Mouse (Mus musculus) liver, adult 2 months (tissue): ENCODE measurements around the gene Kcnmb3. TPM values are rescaled to one million over a fixed set of nuclear protein-coding genes. Genes with fewer than 3 reads are reported as not detected.
A peak's percentile ranks its signal among the peaks of the same experiment; 100 is the strongest.

ENCODE experiments used
- DNase-seq: peaks from one replicate; pipeline ENCODE4 v3.0.0-alpha.2; 2011; ENCODE audit warnings: low read depth, low spot score; ENCODE audit errors: extremely low read depth
- H3K27ac ChIP-seq: fragments of 200-500 bp; replicated peaks from 2 replicates; pipeline ENCODE4 v1.5.1; 2012; ENCODE audit warnings: low read depth, mild to moderate bottlenecking, control low read depth, inconsistent platforms, low read length; ENCODE audit not compliant: insufficient read depth
- H3K27me3 ChIP-seq: fragments of 200-500 bp; 2 replicates; pipeline ENCODE4 v1.6.1; 2012; ENCODE audit warnings: mild to moderate bottlenecking, moderate library complexity, low read length, inconsistent platforms; ENCODE audit not compliant: control insufficient read depth, insufficient read depth
- H3K36me3 ChIP-seq: fragments of 200-500 bp; 2 replicates; pipeline ENCODE4 v1.6.1; 2012; ENCODE audit warnings: low read length, inconsistent platforms; ENCODE audit not compliant: control insufficient read depth, insufficient read depth
- H3K4me1 ChIP-seq: fragments of 200-500 bp; 2 replicates; pipeline ENCODE4 v1.6.1; 2011; ENCODE audit warnings: low read length; ENCODE audit not compliant: control insufficient read depth, insufficient read depth
- H3K4me3 ChIP-seq: fragments of 200-500 bp; 2 replicates; pipeline ENCODE4 v1.5.1; 2011; ENCODE audit warnings: low read depth, mild to moderate bottlenecking, control low read depth, low read length, moderate library complexity; ENCODE audit not compliant: insufficient read depth
- H3K79me2 ChIP-seq: fragments of 200-500 bp; 2 replicates; pipeline ENCODE4 v1.6.1; 2012; ENCODE audit warnings: inconsistent platforms, mild to moderate bottlenecking, low read length, moderate library complexity; ENCODE audit not compliant: control insufficient read depth, insufficient read depth
- H3K9ac ChIP-seq: fragments of 200-500 bp; 2 replicates; pipeline ENCODE4 v1.6.1; 2012; ENCODE audit warnings: low read depth, mild to moderate bottlenecking, control low read depth, inconsistent platforms, low read length
- CTCF ChIP-seq: fragments of 200-500 bp; IDR thresholded peaks from 2 replicates; pipeline ENCODE4 v1.5.1; 2011; ENCODE audit warnings: low read depth, low read length, control low read depth
- POLR2A ChIP-seq: fragments of 200-500 bp; IDR thresholded peaks from 2 replicates; pipeline ENCODE4 v1.6.1; 2011; ENCODE audit warnings: low read length, control low read depth; ENCODE audit not compliant: insufficient read depth; ENCODE audit errors: extremely low read depth
- WGBS: fragments of 180-500 bp; shearing (Covaris S2); methylation state at CpG from one replicate; pipeline ENCODE4 v1.1.7; 2018; 5-methylcytosine and 5-hydroxymethylcytosine counted together
- polyA plus RNA-seq: library from polyadenylated mRNA; depleted of rRNA; stranded (reverse); fragments of >200 nt; gene quantifications from 2 replicates; pipeline ENCODE4 v1.2.3, GENCODE M21; 2012; rRNA removed
- total RNA-seq: library from RNA; depleted of rRNA; stranded (reverse); fragments of >200 nt; gene quantifications from 2 replicates; pipeline ENCODE4 v1.2.3, GENCODE M21; 2014; rRNA removed

Kcnmb3 gene
- total and polyA plus RNA-seq, 2 experiments, result not detected

DNA sequence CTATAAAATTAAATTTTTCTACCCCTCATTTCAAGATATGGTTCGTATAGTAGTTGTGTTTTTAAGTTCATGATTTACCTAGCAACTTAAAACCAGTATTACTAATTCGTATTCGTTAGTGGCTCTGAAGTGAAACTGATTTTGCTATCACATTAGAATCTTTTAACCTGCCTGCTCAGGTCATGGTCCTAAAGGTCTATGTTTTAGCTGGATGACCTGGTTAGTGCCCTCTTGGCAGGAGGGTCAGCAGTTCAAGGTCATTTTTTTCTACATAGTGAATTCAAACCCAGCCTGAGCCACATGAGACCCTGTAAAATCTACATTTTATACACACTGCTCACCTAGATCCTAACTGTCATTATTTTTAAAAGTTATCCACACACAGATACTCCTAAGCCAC lies 63.7 kb downstream of the Kcnmb3 start:
- no peaks in the 10 kb centered on the region for H3K36me3 ChIP-seq
- H3K27ac ChIP-seq, result no peak overlapping the region

DNA sequence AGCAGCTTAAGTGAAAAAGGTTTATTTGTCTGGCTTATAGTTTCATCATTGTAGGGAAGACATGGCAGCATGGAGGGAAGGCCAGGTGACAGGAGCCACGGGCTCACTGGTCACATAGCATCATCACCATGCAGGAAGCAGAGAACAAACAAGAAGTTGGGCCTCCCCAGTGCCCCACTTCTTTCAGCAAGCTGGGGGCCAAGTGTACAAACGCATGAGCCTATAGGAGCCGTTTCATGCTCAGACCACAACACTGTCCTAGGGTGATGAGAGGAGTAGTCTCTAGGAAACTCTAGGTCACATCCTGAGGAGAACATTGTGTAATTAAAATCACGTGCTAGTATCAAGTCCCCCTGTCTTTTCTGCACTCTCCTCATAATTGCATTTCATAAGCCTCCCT lies 64.3 kb downstream of the Kcnmb3 start:
- Histone ChIP-seq H3K4me1 (peaks cover 10% of the 10 kb centered on the region), H3K4me3 (no peak overlapping the region), H3K27ac (0 out of 2 replicates have a peak overlapping the region, but pooled peaks have one; percentile 30), H3K9ac (no peak overlapping the region), H3K27me3 (no peaks in the 10 kb centered on the region), H3K79me2 (peaks cover 38% of the 10 kb centered on the region), H3K36me3 (no peaks in the 10 kb centered on the region)
- no peak for DNase-seq
- TF ChIP-seq CTCF (no peak), POLR2A (no peak)
- 44% methylated on average over 4 of the region's 4 CpGs for WGBS

More for the DNA sequence above, 63.7 kb downstream of the Kcnmb3 start:
- no peak for TF ChIP-seq POLR2A
- no peak for TF ChIP-seq CTCF
- no peak overlapping the region for H3K9ac ChIP-seq
- DNase-seq, result peak; percentile 65
- peaks cover 10% of the 10 kb centered on the region for H3K4me1 ChIP-seq
- no peak overlapping the region for H3K4me3 ChIP-seq
- peaks cover 36% of the 10 kb centered on the region for H3K79me2 ChIP-seq
- 49% methylated on average over 3 of the region's 3 CpGs for WGBS
- no peaks in the 10 kb centered on the region for H3K27me3 ChIP-seq

Other genes with a start within 250 kb of the Kcnmb3 start
- 1.2 and 1.7 TPM in 2 replicates for gene Zmat3, start 126.2 kb downstream of the Kcnmb3 start, total RNA-seq
- 2.6 and 2.8 TPM in 2 replicates for gene Zmat3, start 126.2 kb downstream of the Kcnmb3 start, polyA plus RNA-seq
- 21.1 and 23.1 TPM in 2 replicates for gene Pik3ca, start 94.6 kb downstream of the Kcnmb3 start, total RNA-seq
- 2.4 and 2.8 TPM in 2 replicates for gene Pik3ca, start 94.6 kb downstream of the Kcnmb3 start, polyA plus RNA-seq
- 23.6 and 24.2 TPM in 2 replicates for gene Zfp639, start 18.0 kb upstream of the Kcnmb3 start, total RNA-seq
- gene Zfp639, start 18.0 kb upstream of the Kcnmb3 start, polyA plus RNA-seq, result 7.6 and 10.8 TPM in 2 replicates
- 39.7 and 45.0 TPM in 2 replicates for gene Mfn1, start 37.2 kb upstream of the Kcnmb3 start, total RNA-seq
- gene Mfn1, start 37.2 kb upstream of the Kcnmb3 start, polyA plus RNA-seq, result 10.1 and 11.6 TPM in 2 replicates
- 1.9 TPM in 2 replicates for gene Gnb4, start 124.4 kb upstream of the Kcnmb3 start, total RNA-seq
- 2.2 and 2.3 TPM in 2 replicates for gene Gnb4, start 124.4 kb upstream of the Kcnmb3 start, polyA plus RNA-seq
- gene Actl6a, start 214.1 kb upstream of the Kcnmb3 start, total RNA-seq, result 16.3 and 17.1 TPM in 2 replicates
- 8.9 and 10.6 TPM in 2 replicates for gene Actl6a, start 214.1 kb upstream of the Kcnmb3 start, polyA plus RNA-seq
- 375 and 379 TPM in 2 replicates for gene Ndufb5, start 244.8 kb upstream of the Kcnmb3 start, total RNA-seq
- 279 and 327 TPM in 2 replicates for gene Ndufb5, start 244.8 kb upstream of the Kcnmb3 start, polyA plus RNA-seq
- gene Mrpl47, start 245.4 kb upstream of the Kcnmb3 start, total RNA-seq, result 7.9 and 8.6 TPM in 2 replicates
- 1.9 and 2.0 TPM in 2 replicates for gene Mrpl47, start 245.4 kb upstream of the Kcnmb3 start, polyA plus RNA-seq